Mouse (Mus musculus) forelimb bud, embryonic 11.5 days (tissue): Measurements from ENCODE around the gene Noct.
"Not testable (repeated sequence)": the region's sequence is repeated elsewhere in the genome, so short reads cannot be mapped to it uniquely, and the experiment has no call there.

Source experiments
- DNase-seq: peaks from one replicate; pipeline ENCODE4 v3.0.0-alpha.2; 2012; ENCODE audit warnings: low read depth, low spot score

Gene Noct

DNA sequence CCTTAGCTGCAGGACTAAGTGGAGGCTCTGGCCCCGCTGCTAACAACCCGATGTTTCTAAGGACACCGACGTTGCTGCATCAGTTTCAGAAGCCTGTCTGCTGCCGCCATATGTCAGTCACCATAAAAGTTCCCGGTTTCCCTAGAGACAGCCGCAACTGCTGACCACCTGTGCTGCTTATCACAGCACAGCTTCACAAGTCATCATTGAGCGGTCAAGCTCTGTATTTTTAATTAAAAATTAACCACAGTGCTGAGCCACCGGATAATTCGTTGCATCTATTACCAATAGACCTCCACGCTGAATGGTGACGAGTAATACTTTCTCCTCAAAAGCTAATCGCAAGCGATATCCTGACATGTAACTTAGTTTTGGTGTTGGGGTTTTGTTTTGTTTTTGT, 19.4 kb upstream of the Noct start:
- DNase-seq: no peak

DNA sequence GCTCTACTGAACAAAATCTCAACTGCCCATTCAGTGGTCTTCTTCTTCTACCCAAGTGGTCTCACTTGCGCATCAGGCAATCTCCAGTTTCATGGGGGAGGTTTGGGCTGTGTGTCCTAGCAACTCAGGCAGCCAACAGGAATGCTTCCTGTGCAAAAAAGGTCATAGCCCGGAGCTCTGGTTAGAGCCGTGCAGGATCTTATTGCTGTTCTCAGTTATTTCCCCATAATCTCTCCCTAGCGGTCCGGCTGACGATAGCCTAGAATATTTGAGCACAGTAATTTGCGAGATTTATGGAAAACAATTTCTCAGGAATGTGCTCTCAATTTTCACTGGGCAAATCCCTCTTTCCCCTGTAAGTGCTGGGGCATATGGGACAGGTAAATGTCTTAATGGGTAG, 17.7 kb upstream of the Noct start:
- peak; percentile 73 for DNase-seq

DNA sequence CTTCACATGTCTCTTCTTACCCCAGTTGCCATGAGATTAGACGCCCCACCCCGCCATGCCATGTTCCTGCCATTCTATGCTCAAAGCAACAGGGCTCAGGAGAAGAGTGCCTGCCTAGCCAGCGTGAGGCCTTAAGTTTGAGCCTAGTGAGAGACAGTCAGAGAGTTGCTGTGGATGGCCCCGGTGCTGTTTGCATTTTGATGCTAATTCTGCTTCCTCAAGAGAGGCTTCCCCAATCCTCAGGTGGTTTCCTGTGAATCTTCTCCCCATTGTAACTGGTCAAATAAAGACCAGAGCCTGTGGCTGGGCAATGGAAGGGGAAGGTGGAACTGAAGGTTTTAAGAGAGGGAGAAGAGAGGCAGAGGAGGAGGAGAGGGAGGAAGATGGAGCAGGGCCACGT, 15.6 kb upstream of the Noct start:
- DNase-seq: no peak

DNA sequence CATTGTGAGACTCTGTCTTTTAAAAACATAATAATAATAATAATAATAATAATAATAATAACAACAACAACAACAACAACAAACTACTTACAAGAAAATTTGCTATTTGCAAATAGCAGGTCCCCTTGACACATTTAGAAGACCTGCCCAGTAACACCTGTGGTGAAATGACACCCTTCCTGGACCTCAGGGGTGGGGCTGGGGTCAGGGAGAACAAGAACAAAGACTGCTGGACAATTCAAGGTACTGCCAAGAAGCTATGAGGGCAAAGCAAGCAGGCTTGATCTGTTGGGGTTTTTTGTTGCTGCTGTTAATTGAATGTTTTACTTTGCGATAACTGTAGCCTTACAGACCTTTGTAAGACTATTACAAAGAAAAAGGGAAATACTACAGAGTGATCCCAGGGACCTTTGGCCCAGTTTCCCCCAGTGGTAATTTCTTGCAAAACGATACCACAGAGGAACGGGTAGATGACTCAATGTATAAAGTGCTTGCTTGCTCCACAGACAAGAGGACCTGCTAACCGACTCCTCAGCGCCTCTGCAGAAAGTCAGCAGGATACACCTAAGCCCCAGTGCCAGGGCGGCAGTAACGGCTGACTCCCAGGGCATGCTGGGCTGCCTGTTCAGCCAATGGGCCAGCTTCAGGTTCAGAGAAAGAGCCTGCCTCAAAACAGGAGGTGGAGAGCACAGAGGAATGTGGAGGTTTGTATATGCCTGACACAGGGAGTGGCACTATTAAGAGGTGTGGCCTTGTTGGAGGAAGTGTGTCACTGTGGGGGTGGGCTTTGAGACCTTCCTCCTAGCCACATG, 14.5 kb upstream of the Noct start:
- no peak for DNase-seq

DNA sequence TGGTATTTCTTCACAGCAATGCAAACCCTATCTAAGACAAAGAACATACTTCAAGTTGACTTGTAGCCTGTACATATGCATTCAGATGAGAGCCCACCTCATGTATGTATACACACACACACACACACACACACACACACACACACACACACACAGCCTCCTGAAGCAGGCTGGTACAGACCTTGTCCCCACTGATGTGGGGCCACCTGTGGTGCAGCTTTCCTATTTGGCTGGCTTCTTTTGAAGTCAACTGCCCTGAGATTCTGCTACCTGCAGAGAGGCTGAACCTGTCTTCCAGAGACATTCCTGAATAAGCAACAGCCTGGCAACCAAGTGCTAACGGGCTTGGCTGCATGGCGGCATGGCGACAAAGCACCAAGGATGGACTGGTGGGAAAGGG, 13.8 kb upstream of the Noct start:
- DNase-seq: no peak

DNA sequence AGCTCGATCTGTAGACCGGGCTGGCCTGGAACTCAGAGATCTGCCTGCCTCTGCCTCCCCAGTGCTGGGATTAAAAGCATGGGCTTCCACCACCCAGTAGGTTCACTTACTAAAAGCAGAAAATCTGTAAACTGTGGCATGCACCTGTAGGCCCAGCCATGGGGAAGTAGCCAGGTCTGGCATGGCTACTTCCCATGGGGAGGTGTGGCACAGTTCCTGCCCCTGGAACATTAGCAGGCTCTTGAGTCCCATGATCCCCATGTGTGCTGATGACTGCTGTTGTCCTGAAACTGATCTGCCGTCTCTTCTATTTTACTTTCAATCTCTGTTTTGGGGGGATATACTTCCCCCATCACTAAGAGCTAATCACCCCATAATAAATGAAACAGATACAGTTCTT, 11.1 kb upstream of the Noct start:
- no peak for DNase-seq

DNA sequence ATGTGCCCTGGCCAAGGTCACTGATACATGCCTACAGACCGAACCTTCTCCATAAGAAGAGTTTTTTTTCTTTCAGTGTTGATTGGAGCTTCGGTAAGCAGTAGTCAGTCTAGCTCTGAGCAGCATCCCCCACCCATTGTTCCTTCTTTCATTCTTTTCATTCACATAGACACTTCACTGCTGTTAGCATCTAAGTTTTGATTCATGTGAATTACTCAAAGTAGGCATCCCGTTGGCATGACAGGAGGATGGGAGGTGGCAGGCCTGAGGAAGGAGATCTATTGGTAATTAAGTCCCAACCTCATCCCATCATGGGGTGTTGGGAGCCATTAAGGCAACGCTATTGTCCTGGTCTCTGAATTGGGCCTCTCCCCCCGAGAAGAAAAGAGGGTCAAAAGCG, 8.6 kb upstream of the Noct start:
- DNase-seq: no peak

DNA sequence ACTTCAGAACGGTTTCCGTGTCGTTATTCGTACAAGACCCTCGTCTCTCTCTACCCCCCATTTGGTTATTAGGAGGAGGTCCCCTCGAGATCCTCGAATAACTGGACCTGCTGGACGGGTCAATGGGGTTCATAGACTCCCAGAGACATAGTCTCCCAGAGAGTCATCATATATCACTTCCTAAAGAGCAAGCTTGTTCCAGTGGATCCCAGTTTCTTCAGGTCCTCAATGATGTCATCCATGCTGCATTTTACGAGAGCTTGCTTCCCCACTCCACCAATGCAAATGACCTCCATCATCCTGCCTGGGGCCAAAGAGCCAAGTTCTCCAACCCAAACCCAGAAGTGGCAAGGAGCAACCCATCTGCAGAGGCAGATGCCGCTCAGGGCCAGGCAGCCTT, 7.9 kb upstream of the Noct start:
- not testable (repeated sequence) for DNase-seq

DNA sequence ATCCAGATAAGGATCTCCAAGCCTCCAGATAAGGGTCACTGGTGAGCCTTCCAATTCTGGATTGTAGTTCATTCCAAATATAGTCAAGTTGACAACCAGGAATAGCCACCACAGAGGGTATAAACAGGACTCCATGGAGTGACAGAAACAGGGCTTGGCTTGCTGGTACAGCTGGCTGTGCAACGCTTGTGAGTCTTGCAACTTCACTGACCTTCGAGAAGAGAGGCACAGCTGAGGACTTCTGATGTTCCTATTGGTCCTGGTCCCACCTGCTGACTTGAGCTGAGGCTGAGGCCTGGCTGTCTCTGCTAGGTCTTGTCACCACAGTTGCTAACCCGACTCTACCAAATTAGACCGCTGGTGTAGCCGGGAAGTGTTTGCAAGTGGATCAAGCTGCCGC, 5.9 kb upstream of the Noct start:
- not testable (repeated sequence) for DNase-seq

DNA sequence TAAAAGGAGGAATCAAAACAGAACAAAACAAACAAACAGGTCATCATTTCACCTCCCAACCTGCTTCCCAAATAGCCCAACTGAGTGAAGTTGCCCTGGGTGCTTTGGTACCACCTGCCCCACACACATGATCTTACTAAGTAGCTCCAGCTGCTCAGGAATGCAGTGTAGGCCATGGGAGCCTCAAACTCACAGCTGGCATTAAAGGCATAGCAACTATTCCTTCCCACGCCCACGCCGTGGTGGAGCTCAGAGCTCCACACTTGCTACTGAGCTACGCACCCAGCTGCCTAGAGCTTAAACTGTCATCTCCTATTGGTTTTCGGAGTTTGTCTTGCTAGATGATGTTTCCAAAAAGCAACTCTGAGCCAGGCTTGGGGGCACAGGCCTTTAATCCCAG, 5.0 kb upstream of the Noct start:
- DNase-seq: no peak

DNA sequence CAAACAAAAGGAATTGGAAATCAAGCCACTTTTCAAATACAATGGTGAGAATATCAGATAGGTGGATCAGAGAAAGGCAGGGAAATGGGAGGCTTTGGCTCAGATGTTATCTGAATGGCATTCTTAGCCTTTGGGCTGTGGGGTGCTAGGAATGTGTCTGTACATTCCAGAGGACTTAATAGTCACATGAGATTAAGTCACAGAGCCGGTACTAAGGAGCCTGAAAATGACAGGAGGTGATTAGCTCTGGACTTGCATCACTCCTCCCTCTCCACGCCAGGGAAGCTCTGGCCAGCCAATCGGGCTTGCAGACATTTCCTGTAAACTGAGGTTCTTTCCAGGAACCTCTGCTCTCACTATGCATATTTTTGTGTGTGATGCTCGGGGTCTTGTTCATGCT, 3.4 kb upstream of the Noct start:
- no peak for DNase-seq

DNA sequence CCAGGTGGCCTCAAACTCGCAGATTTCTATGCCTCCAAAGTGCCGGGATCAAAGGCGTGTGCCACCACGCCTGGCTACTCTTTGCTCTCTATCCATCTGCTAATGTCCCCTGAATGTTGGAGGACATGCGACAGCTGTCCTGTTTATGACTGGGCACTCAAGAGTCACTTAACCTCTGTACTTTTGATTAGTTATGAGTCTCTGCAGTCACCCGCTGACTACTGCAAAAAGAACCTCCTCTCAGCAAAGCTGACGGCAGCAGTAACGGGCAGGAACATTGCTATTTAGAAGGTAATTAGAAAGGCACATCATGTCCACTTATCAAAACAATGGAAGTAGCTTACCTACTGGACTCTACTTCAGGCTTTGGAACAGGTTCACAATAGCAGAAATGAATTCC, 2.4 kb upstream of the Noct start:
- no peak for DNase-seq

DNA sequence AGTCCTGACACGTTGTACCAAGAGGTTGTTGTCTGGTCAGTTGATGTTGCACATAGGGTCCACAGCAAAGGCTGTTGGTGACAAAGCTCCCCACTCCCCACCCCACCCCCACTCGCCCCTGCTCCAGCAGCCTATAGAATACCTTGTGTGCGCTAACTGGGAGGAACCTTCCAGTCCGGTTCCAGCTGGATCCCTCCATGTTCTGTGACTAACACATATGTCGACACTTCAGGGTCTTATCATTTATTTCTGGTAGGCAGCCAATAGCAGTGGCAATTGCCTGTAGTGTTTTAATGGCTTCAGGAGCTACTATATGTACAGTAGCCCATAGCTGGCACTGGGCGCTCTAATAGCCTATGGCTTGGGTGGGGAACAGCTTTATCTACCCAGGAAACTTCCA, 1.9 kb upstream of the Noct start:
- no peak for DNase-seq

DNA sequence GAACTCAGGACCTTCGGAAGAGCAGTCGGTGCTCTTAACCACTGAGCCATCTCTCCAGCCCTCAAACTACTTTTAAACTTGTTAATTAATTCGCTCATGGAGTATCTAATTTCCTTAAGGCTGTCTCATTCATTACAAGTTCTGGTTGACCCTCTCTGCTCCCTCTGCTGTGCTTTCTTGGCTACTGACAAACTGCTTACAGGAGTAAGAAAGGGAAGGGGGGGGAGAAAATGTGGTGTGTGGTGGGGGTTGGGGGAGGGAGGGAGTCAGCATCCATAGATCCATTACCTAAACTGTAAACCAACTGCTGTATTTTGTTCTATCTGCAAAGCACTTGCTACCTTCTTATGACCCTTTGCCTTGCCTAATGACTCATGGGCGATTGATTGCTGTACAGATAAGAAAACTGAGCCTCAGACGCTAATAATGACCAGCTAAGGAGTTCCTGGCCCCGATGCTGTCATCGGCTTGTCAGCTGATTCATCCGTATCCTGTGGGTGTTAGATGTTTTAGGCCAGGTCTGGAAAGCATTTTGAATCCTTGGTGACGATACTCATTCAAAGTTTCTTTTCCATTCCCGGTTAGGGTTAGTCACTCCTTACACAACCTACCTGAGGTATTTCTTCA, 1.3 kb upstream of the Noct start:
- no peak for DNase-seq

DNA sequence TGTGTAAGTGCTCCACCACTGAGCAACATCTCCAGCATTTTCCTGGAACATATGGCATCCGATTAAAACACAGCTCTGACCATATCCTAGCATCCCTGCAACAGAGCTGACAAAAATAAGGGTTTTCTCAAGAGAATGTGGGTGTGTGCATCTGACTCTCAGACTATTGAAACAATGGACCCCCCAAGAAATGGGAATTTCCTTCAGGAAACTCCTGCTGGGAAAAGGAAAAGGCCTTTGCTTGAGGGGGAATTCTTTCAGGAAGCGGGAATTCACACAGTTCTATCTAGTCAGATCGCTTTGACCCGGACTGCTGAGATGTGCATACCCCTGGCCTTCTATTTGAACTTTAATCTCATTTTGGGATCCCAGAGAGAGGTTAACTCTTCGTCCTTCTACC, 691 bp upstream of the Noct start:
- DNase-seq: no peak

DNA sequence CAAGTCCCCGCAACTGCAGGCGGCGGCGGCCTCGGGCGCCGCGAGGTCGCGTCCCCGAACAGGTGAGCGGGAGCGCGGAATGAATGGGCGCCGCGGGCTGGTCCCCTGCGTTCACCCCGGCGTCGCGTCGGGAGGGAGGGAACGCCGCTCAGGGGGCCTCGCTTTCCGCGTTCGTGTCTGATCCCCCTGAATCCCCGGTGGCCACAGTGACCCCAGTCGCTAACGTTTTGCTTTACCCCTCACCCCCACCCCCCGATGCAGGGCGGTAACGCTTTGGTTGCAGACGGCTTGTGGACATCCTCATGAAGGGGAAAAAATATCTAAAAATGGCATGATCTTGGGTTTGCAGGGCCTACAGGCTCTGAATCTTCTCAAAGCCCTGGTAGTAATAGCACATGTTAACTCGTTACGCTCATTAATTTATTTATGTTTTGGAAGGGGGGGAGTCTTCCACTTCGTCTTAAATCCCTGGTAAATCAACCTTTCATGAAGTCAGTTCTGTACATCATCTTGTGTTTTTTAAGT, 1.0 kb downstream of the Noct start:
- no peak for DNase-seq

DNA sequence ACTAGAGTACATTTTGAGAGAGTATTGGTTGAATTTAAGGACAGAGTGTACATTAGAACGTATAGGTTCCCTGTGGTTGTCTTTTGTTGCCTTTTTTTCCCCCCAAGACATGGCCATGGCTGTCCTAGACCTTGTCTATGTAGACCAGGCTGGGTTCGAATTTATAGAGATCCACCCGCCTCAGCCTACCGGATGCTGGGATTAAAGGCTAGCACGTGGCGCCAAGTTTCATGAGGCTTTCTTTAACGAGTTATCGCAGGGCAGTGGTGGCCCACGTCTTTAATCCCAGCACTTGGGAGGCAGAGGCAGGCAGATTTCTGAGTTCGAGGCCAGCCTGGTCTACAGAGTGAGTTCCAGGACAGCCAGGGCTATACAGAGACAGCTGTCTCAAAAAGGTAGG, 1.7 kb downstream of the Noct start:
- DNase-seq: no peak

DNA sequence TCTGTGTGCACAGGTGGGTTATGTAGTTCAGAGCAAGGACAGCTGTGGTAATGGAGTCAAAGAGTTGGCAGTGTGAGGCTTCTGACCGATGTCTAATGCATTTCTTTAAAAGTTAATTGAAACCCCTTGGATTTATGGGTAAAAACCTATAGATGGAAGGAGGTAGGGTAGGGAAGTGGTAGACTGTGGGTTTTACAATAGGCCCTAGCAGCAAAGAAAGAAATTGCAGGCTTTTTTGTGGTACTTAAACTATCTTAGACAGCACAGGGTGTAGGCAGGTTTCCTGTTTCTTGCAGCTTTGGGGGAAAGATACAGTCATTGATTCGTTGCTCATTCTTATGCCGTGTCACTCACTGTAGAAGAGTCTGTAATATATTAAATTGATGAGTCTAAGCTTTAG, 2.4 kb downstream of the Noct start:
- DNase-seq: no peak

DNA sequence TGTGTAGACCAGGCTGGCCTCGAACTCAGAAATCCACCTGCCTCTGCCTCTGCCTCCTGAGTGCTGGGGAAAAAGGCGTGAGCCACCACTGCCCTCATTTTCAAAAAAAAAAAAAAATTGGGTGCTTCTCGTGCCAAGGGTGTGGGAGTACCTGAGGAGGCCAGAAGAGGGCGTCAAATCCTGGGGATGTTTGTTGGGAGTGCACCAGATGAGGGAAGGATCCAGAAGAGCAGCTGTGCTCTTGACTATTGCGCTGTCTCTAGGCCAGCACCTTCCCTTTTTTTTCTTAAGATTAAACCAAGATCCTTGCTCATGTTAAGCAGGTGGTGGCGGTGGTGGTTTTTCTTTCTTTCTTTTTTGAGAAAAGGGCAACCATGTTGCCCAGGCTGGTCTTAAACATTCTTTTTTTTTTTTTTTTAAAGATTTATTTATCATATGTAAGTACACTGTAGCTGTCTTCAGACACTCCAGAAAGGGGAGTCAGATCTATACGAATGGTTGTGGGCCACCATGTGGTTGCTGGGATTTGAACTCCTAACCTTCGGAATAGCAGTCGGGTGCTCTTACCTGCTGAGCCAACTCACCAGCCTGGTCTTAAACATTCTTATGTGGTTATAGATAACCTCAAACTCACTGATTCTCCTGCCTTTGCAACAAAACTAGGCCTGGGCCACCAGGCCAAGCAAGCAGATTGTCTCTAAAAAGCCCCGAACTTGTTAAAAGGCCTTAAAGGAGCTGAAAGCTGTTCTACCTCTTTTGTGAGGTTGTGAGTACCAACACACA, 4.0 kb downstream of the Noct start:
- peak; percentile 35 for DNase-seq

DNA sequence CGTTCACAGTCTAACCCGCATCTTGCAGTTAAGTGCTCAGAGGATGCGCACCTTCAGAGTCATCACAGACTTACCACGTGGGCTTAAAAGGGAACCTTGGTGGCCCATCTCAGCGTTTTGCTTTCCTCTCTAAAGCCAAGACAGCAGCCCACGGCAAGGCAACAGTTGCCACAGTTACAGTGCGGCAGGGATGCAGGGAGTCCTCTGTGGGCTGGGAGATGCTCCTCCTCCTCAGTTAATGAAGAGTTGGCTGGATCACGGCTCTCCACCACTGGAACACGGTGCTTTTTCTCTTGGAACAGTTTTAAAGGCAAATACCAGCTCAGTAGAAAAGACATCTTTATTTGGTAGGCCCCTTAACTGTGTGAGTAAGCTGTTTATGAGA, 4.6 kb downstream of the Noct start:
- DNase-seq: no peak

DNA sequence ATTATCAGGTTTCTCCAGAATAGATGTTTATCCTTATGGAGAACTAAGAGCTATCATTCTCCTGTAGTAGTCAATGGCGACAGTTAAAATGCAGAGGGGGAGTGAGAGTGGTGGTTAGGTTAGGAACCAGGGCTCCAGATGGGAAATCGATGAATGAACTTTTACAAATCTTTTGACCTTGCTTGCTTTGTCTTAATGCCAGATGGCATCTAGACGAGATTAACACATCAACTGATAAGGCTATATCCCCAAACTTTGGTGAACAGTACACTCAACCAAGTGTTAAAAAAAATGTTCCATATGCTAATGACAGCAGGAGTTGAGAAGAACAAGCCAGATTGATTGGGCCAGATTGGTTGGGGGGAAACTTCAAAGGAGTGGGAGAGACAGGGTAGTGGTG, 5.0 kb downstream of the Noct start:
- no peak for DNase-seq

DNA sequence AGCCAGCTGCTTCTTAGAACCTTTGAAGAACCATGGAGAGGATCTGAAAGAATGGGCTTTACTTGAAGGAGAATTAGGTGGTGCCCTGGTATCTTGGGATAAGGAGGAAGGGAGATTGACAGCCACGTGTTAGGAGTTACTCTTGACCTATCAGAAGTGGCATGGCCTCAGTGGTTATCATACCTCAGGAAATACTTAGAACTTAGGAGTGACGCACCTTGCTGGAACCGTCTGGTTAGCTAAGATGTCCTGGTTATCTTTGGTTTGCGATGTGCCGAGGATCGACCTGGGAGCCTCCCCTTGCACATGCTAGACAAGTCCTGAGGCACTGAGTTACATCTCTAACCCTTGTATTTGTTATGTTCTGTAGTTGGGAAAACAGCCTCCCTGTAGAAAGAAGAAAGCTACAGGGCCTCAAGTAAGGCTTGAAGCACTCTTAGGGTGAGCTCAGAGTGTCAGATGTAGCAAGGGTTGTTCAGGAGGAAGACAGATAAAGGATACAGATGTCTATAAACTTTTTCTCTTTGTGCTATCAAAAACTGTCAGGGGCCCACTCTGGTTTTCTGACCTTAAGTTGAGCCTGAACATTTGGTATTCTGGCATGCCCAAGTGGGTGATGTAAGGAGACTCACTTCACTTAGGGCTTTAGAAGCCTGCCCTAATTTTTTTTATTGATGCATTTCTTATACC, 6.0 kb downstream of the Noct start:
- no peak for DNase-seq
